Mouse (Mus musculus): ENCODE measurements around the gene Nol7. TPM values are rescaled to one million over a fixed set of nuclear protein-coding genes. Genes with fewer than 3 reads are reported as not detected.

Nol7 gene
- polyA plus RNA-seq, 1 experiment, result 66.0 TPM

- no peak overlapping the region for H3K27ac ChIP-seq (ENCODE audit: insufficient read depth, low read depth, low read length)
- TF ChIP-seq CTCF (IDR thresholded peaks at IDR 0.05; ENCODE audit: extremely low read depth, insufficient read length, insufficient replicate concordance, low read depth, low read length), result no peak
- 49% methylated on average over 4 of the region's 4 CpGs for WGBS
Measured at GRCm38 (mm10) chr13:43445754-43446153, 47.6 kb downstream of the Nol7 start.

DNA sequence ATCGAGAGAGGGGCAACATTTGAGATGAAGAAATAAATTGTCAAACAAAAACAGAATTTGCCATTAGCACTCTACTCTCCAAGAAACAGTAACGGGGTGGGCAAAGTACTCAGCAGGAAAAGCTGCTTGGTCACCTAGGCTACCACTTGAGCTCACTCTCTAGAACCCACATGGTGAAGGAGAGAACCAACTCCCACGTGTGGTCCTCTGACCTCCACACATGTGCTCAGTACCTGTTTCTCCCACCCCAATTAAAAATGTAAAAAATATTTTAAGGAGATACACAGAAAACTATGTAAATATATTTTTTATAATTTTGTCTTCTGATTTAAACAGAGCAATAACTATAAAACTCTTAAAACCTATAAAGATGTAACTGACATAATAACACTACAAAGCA is 49.5 kb downstream of the Nol7 start:
- H3K36me3 ChIP-seq (ENCODE audit: control insufficient read depth, insufficient read depth, low read length), result no peaks in the 10 kb centered on the region
- TF ChIP-seq POLR2A (IDR thresholded peaks at IDR 0.05; ENCODE audit: low read depth, low read length) (no peak), CTCF (IDR thresholded peaks at IDR 0.05; ENCODE audit: extremely low read depth, insufficient read length, insufficient replicate concordance, low read depth, low read length) (no peak)
- no peak overlapping the region for H3K27ac ChIP-seq (ENCODE audit: insufficient read depth, low read depth, low read length)
- H3K4me1 ChIP-seq (ENCODE audit: control insufficient read depth, insufficient read depth, insufficient read length, low read length), result peaks cover 5% of the 10 kb centered on the region; the same call in 1 of the 2 replicates
- no peak overlapping the region for H3K4me3 ChIP-seq (ENCODE audit: low read depth, low read length)
- H3K27me3 ChIP-seq (ENCODE audit: control insufficient read depth, insufficient read depth, low read length), result no peaks in the 10 kb centered on the region
- 75% methylated on average over 3 of the region's 3 CpGs for WGBS

More at GRCm38 (mm10) chr13:43445754-43446153, 47.6 kb downstream of the Nol7 start:
- Histone ChIP-seq H3K27me3 (ENCODE audit: control insufficient read depth, insufficient read depth, low read length) (no peaks in the 10 kb centered on the region), H3K36me3 (ENCODE audit: control insufficient read depth, insufficient read depth, low read length) (no peaks in the 10 kb centered on the region), H3K4me1 (ENCODE audit: control insufficient read depth, insufficient read depth, insufficient read length, low read length) (peaks cover 5% of the 10 kb centered on the region; the same call in 1 of the 2 replicates), H3K4me3 (ENCODE audit: low read depth, low read length) (no peak overlapping the region)

DNA sequence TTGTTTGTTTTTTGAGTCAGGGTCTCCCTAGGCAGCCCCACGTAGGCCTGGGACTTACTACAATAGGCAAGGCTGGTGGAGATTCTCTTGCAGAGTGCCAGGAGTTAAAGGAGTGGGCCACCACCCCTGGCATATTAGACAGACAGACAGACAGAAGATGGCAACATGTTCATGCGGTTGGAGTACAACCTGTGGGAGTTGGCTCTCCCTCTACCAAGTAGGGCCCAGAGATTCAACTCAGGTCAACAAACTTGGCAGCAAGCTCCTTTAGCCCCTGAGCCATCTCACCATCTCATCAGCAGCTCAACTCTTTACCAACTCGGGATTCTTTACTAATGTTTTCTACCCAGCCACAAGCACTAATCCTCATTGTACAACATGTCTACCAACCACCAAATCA is 52.5 kb downstream of the Nol7 start:
- 0 out of 2 replicates have a peak, but pooled peaks cover 2% of the 10 kb centered on the region for H3K36me3 ChIP-seq (ENCODE audit: control insufficient read depth, insufficient read depth, low read length)
- 87% methylated on average over 3 of the region's 3 CpGs for WGBS
- H3K4me3 ChIP-seq (ENCODE audit: low read depth, low read length), result no peak overlapping the region
- no peak overlapping the region for H3K27ac ChIP-seq (ENCODE audit: insufficient read depth, low read depth, low read length)
- H3K4me1 ChIP-seq (ENCODE audit: control insufficient read depth, insufficient read depth, insufficient read length, low read length), result peaks cover 11% of the 10 kb centered on the region; the same call in 1 of the 2 replicates
- TF ChIP-seq POLR2A (IDR thresholded peaks at IDR 0.05; ENCODE audit: low read depth, low read length) (no peak), CTCF (IDR thresholded peaks at IDR 0.05; ENCODE audit: extremely low read depth, insufficient read length, insufficient replicate concordance, low read depth, low read length) (no peak)
- no peaks in the 10 kb centered on the region for H3K27me3 ChIP-seq (ENCODE audit: control insufficient read depth, insufficient read depth, low read length)

DNA sequence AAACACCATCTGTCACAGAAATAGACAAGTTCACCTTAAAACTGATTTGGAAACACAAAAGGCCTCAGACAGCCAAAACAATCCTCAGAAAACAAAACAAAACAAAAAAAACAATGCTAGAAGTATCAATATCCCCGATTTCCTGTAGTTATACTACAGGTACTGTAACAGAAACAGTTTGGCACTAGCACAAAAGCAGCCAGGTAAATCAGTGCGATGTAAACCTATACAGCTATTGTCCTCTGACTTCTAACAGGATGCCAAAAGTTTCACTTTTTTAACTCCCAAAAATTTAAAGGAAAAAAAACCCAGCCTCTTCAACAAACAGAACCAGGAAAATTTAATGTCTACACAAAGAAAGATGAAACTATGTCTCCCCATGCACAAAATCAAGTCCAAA is 54.0 kb downstream of the Nol7 start:
- H3K36me3 ChIP-seq (ENCODE audit: control insufficient read depth, insufficient read depth, low read length), result 0 out of 2 replicates have a peak, but pooled peaks cover 2% of the 10 kb centered on the region
- no peak overlapping the region for H3K4me3 ChIP-seq (ENCODE audit: low read depth, low read length)
- no peak for TF ChIP-seq CTCF (IDR thresholded peaks at IDR 0.05; ENCODE audit: extremely low read depth, insufficient read length, insufficient replicate concordance, low read depth, low read length)
- no peak for TF ChIP-seq POLR2A (IDR thresholded peaks at IDR 0.05; ENCODE audit: low read depth, low read length)
- H3K27ac ChIP-seq (ENCODE audit: insufficient read depth, low read depth, low read length), result no peak overlapping the region
- H3K27me3 ChIP-seq (ENCODE audit: control insufficient read depth, insufficient read depth, low read length), result no peaks in the 10 kb centered on the region
- 79% methylated on average over 2 of the region's 2 CpGs for WGBS
- H3K4me1 ChIP-seq (ENCODE audit: control insufficient read depth, insufficient read depth, insufficient read length, low read length), result peaks cover 10% of the 10 kb centered on the region; the same call in 1 of the 2 replicates

- 47% methylated on average over 7 of the region's 7 CpGs for WGBS
Measured at GRCm38 (mm10) chr13:43452843-43453605, 54.8 kb downstream of the Nol7 start.

DNA sequence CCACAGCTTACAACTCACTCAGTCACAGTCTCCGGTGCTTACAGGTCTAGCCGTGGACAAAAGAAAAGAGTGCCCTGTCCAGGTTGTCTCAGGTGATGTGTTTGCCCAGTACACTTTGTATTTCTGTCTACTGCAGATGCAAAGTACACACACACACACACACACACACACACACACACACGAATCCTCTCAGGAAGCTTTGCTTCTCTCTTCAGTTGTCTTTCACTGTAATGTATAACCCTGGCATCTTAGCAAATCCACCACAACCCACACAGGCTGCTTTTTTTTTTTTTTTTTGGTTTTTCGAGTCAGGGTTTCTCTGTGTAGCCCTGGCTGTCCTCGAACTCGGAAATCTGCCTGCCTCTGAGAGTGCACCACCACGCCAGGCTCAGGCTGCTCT is 56.2 kb downstream of the Nol7 start:
- Histone ChIP-seq H3K27ac (ENCODE audit: insufficient read depth, low read depth, low read length) (no peak overlapping the region), H3K4me1 (ENCODE audit: control insufficient read depth, insufficient read depth, insufficient read length, low read length) (peaks cover 10% of the 10 kb centered on the region; the same call in 1 of the 2 replicates), H3K27me3 (ENCODE audit: control insufficient read depth, insufficient read depth, low read length) (no peaks in the 10 kb centered on the region), H3K4me3 (ENCODE audit: low read depth, low read length) (no peak overlapping the region), H3K36me3 (ENCODE audit: control insufficient read depth, insufficient read depth, low read length) (peaks cover 4% of the 10 kb centered on the region; the same call in 1 of the 2 replicates)
- TF ChIP-seq POLR2A (IDR thresholded peaks at IDR 0.05; ENCODE audit: low read depth, low read length) (no peak), CTCF (IDR thresholded peaks at IDR 0.05; ENCODE audit: extremely low read depth, insufficient read length, insufficient replicate concordance, low read depth, low read length) (no peak)
- 69% methylated on average over 7 of the region's 7 CpGs for WGBS

More at GRCm38 (mm10) chr13:43452843-43453605, 54.8 kb downstream of the Nol7 start:
- Histone ChIP-seq H3K27ac (ENCODE audit: insufficient read depth, low read depth, low read length) (no peak overlapping the region), H3K27me3 (ENCODE audit: control insufficient read depth, insufficient read depth, low read length) (no peaks in the 10 kb centered on the region), H3K4me3 (ENCODE audit: low read depth, low read length) (no peak overlapping the region), H3K36me3 (ENCODE audit: control insufficient read depth, insufficient read depth, low read length) (0 out of 2 replicates have a peak, but pooled peaks cover 2% of the 10 kb centered on the region), H3K4me1 (ENCODE audit: control insufficient read depth, insufficient read depth, insufficient read length, low read length) (peaks cover 10% of the 10 kb centered on the region; the same call in 1 of the 2 replicates)
- TF ChIP-seq POLR2A (IDR thresholded peaks at IDR 0.05; ENCODE audit: low read depth, low read length) (no peak), CTCF (IDR thresholded peaks at IDR 0.05; ENCODE audit: extremely low read depth, insufficient read length, insufficient replicate concordance, low read depth, low read length) (no peak)

Other genes starting within 250 kb of the Nol7 start
- 1.5 and 4.0 TPM in 2 replicates for gene Tbc1d7, start 226.9 kb upstream of the Nol7 start, polyA plus RNA-seq (2012; rRNA removed)
- 1.8 and 4.3 TPM in 2 replicates for gene Gfod1, start 94.2 kb upstream of the Nol7 start, polyA plus RNA-seq (2012; rRNA removed)
- 2.0 and 2.1 TPM in 2 replicates for gene Sirt5, start 32.9 kb upstream of the Nol7 start, polyA plus RNA-seq (2012; rRNA removed)
- gene Ranbp9, start 82.9 kb downstream of the Nol7 start, polyA plus RNA-seq (2012; rRNA removed), result 8.7 and 13.7 TPM in 2 replicates
- 20.2 and 42.0 TPM in 2 replicates for gene Mcur1, start 161.8 kb downstream of the Nol7 start, polyA plus RNA-seq (2012; rRNA removed)
- gene Rnf182, start 217.3 kb downstream of the Nol7 start, polyA plus RNA-seq (2012; rRNA removed), result 0.03 and 0.05 TPM in 2 replicates